Mouse (Mus musculus) small intestine, adult 10 weeks (tissue): ENCODE measurements around the gene Sugct. TPM values are rescaled to one million over a fixed set of nuclear protein-coding genes. Genes with fewer than 3 reads are reported as not detected.

ENCODE experiments used
- polyA plus RNA-seq: library from polyadenylated mRNA; stranded (reverse); fragments of 350-450 nt; fragmentation: Illumina TruSeq; extraction: RNeasy Lipid Tissue Mini Kit (QIAGEN cat#74804); gene quantifications from one replicate; pipeline ENCODE4 v1.2.3, GENCODE M21; 2014; ENCODE audit warnings: low replicate concordance

Gene Sugct
- polyA plus RNA-seq, result 9.7 TPM

DNA sequence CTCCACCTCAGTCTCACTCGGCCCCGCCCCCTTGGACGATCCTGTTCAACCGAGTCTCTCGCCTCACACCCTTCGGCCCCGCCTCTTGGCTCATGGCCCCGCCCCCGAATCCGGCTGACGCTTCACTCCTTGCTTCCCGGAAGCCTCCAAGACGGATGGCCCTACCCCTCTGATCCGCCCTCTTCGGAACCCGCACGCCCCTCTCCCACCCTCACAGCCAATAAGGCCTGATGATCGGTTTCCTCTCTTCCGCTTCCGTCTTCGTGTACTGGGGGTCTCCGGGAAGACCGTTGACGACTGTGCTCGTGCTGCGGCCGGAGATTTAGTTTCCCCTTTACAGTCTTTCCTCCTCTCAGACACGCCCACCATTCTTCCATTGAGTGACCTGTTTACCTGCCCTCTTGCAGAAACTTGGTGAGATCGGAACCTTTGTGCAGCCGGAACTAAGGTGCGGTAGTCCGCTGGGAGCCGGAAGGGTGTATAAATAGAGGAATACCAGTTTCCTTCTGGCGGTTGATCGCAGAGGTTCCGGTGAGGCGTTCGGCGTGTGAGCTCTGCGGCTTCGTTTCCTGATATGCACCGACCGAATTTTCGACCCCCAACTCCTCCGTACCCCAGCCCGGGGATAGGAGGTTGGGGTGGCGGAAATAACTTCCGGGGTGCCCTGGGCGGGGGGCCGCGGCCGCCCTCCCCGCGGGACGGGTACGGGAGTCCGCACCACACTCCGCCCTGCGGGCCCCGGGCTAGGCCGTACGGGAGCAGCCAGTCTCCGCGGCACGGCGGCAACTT lies at the start of gene Sugct, which contains the start of gene Mplkip:
Gene Sugct (minus strand): TSS at position 643 of the 789 bp plus-strand sequence.
Gene Mplkip (plus strand): TSS at position 282 of the 789 bp plus-strand sequence.

Other genes with a start within 250 kb of the Sugct start
- gene Mplkip, start 361 bp downstream of the Sugct start, polyA plus RNA-seq, result 111 TPM
- gene Cdk13, start 109.5 kb upstream of the Sugct start, polyA plus RNA-seq, result 63.3 TPM
- 145 TPM for gene Rala, start 248.7 kb upstream of the Sugct start, polyA plus RNA-seq